Mouse (Mus musculus): ENCODE data around the gene Lkaaear1. TPM values are rescaled to one million over a fixed set of nuclear protein-coding genes. Genes with fewer than 3 reads are reported as not detected.

Gene Lkaaear1
- total and polyA plus RNA-seq, 2 experiments from 2014 or later: not detected

- no peak overlapping the region for H3K4me2 ChIP-seq (ENCODE audit: low read depth, low read length, poor library complexity, severe bottlenecking)
- WGBS: 94% methylated on average over 10 of the region's 10 CpGs
- no peak for ATAC-seq (ENCODE audit: low FRiP score)
- H3K9me3 ChIP-seq (ENCODE audit: low read length): no peaks in the 10 kb centered on the region
- no peak overlapping the region for H3K9ac ChIP-seq (replicated peaks; ENCODE audit: low read length, poor library complexity, severe bottlenecking)
- H3K36me3 ChIP-seq (ENCODE audit: insufficient read depth, low read length): peaks cover 31% of the 10 kb centered on the region
- peaks cover 13% of the 10 kb centered on the region for H3K4me1 ChIP-seq (ENCODE audit: insufficient read depth, low read length)
- no peak overlapping the region for H3K27ac ChIP-seq (ENCODE audit: low read depth, low read length)
- no peaks in the 10 kb centered on the region for H3K27me3 ChIP-seq (ENCODE audit: insufficient read depth, low read length)
- DNase-seq (ENCODE audit: low spot score): no peak
- no peak overlapping the region for H3K4me3 ChIP-seq (ENCODE audit: low read depth, low read length)
- no peak for TF ChIP-seq CTCF (IDR thresholded peaks at IDR 0.05)
Measured at GRCm38 (mm10) chr2:181689466-181690160, 8.6 kb downstream of the Lkaaear1 start.

- ATAC-seq (ENCODE audit: low FRiP score) (no peak), DNase-seq (ENCODE audit: low spot score) (no peak)
- Histone ChIP-seq H3K36me3 (ENCODE audit: insufficient read depth, low read length) (peaks cover 32% of the 10 kb centered on the region), H3K4me1 (ENCODE audit: insufficient read depth, low read length) (peaks cover 7% of the 10 kb centered on the region), H3K27me3 (ENCODE audit: insufficient read depth, low read length) (no peaks in the 10 kb centered on the region), H3K27ac (ENCODE audit: low read depth, low read length) (no peak overlapping the region), H3K9ac (replicated peaks; ENCODE audit: low read length, poor library complexity, severe bottlenecking) (no peak overlapping the region), H3K9me3 (ENCODE audit: low read length) (no peaks in the 10 kb centered on the region), H3K4me2 (ENCODE audit: low read depth, low read length, poor library complexity, severe bottlenecking) (no peak overlapping the region), H3K4me3 (ENCODE audit: low read depth, low read length) (no peak overlapping the region)
- no peak for TF ChIP-seq CTCF (IDR thresholded peaks at IDR 0.05)
- WGBS: 94% methylated on average over 8 of the region's 8 CpGs
Measured at GRCm38 (mm10) chr2:181687586-181687985, 10.7 kb downstream of the Lkaaear1 start.

GRCm38 (mm10) chr2:181685686-181686085 lies 12.6 kb downstream of the Lkaaear1 start:
- no peak overlapping the region for H3K9ac ChIP-seq (replicated peaks; ENCODE audit: low read length, poor library complexity, severe bottlenecking)
- no peak overlapping the region for H3K4me3 ChIP-seq (ENCODE audit: low read depth, low read length)
- 90% methylated on average over 4 of the region's 4 CpGs for WGBS
- no peak for ATAC-seq (ENCODE audit: low FRiP score)
- no peak for DNase-seq (ENCODE audit: low spot score)
- TF ChIP-seq CTCF (IDR thresholded peaks at IDR 0.05): no peak
- no peak overlapping the region for H3K27ac ChIP-seq (ENCODE audit: low read depth, low read length)
- peaks cover 32% of the 10 kb centered on the region for H3K36me3 ChIP-seq (ENCODE audit: insufficient read depth, low read length)
- H3K9me3 ChIP-seq (ENCODE audit: low read length): no peaks in the 10 kb centered on the region
- peaks cover 6% of the 10 kb centered on the region; the same call in 1 of the 2 replicates for H3K4me1 ChIP-seq (ENCODE audit: insufficient read depth, low read length)
- H3K27me3 ChIP-seq (ENCODE audit: insufficient read depth, low read length): no peaks in the 10 kb centered on the region
- no peak overlapping the region for H3K4me2 ChIP-seq (ENCODE audit: low read depth, low read length, poor library complexity, severe bottlenecking)

- no peak overlapping the region for H3K9ac ChIP-seq (replicated peaks; ENCODE audit: low read length, poor library complexity, severe bottlenecking)
- no peaks in the 10 kb centered on the region for H3K9me3 ChIP-seq (ENCODE audit: low read length)
- peaks cover 7% of the 10 kb centered on the region; the same call in 1 of the 2 replicates for H3K4me1 ChIP-seq (ENCODE audit: insufficient read depth, low read length)
- H3K4me2 ChIP-seq (ENCODE audit: low read depth, low read length, poor library complexity, severe bottlenecking): no peak overlapping the region
- H3K36me3 ChIP-seq (ENCODE audit: insufficient read depth, low read length): peaks cover 27% of the 10 kb centered on the region
- DNase-seq (ENCODE audit: low spot score) (no peak), ATAC-seq (ENCODE audit: low FRiP score) (no peak)
- H3K27me3 ChIP-seq (ENCODE audit: insufficient read depth, low read length): no peaks in the 10 kb centered on the region
- TF ChIP-seq CTCF (IDR thresholded peaks at IDR 0.05): no peak
- H3K4me3 ChIP-seq (ENCODE audit: low read depth, low read length): no peak overlapping the region
- WGBS: 78% methylated on average over 1 of the region's 1 CpGs
- H3K27ac ChIP-seq (ENCODE audit: low read depth, low read length): no peak overlapping the region
Measured at GRCm38 (mm10) chr2:181684713-181685112, 13.5 kb downstream of the Lkaaear1 start.

- Histone ChIP-seq H3K27me3 (ENCODE audit: insufficient read depth, low read length) (no peaks in the 10 kb centered on the region), H3K4me1 (ENCODE audit: insufficient read depth, low read length) (peaks cover 7% of the 10 kb centered on the region; the same call in 1 of the 2 replicates), H3K9me3 (ENCODE audit: low read length) (no peaks in the 10 kb centered on the region), H3K4me3 (ENCODE audit: low read depth, low read length) (no peak overlapping the region), H3K4me2 (ENCODE audit: low read depth, low read length, poor library complexity, severe bottlenecking) (no peak overlapping the region), H3K36me3 (ENCODE audit: insufficient read depth, low read length) (peaks cover 17% of the 10 kb centered on the region), H3K27ac (ENCODE audit: low read depth, low read length) (no peak overlapping the region), H3K9ac (replicated peaks; ENCODE audit: low read length, poor library complexity, severe bottlenecking) (no peak overlapping the region)
- WGBS: 63% methylated on average over 4 of the region's 4 CpGs
- ATAC-seq (ENCODE audit: low FRiP score) (no peak), DNase-seq (ENCODE audit: low spot score) (no peak)
- TF ChIP-seq CTCF (IDR thresholded peaks at IDR 0.05): peak; percentile 27
Measured at GRCm38 (mm10) chr2:181683381-181683780, 14.9 kb downstream of the Lkaaear1 start.

GRCm38 (mm10) chr2:181681978-181682377 lies 16.3 kb downstream of the Lkaaear1 start:
- no peak for DNase-seq (ENCODE audit: low spot score)
- peaks cover 9% of the 10 kb centered on the region; the same call in 1 of the 2 replicates for H3K36me3 ChIP-seq (ENCODE audit: insufficient read depth, low read length)
- no peak overlapping the region for H3K9ac ChIP-seq (replicated peaks; ENCODE audit: low read length, poor library complexity, severe bottlenecking)
- no peaks in the 10 kb centered on the region for H3K27me3 ChIP-seq (ENCODE audit: insufficient read depth, low read length)
- H3K9me3 ChIP-seq (ENCODE audit: low read length): no peaks in the 10 kb centered on the region
- no peak overlapping the region for H3K4me2 ChIP-seq (ENCODE audit: low read depth, low read length, poor library complexity, severe bottlenecking)
- peaks cover 7% of the 10 kb centered on the region; the same call in 1 of the 2 replicates for H3K4me1 ChIP-seq (ENCODE audit: insufficient read depth, low read length)
- TF ChIP-seq CTCF (IDR thresholded peaks at IDR 0.05): no peak
- no peak for ATAC-seq (ENCODE audit: low FRiP score)
- no peak overlapping the region for H3K27ac ChIP-seq (ENCODE audit: low read depth, low read length)
- 93% methylated on average over 1 of the region's 1 CpGs for WGBS
- H3K4me3 ChIP-seq (ENCODE audit: low read depth, low read length): no peak overlapping the region
